Comparison of ENCODE assay signal across 25 mouse cellular contexts in the genomic region with DNA sequence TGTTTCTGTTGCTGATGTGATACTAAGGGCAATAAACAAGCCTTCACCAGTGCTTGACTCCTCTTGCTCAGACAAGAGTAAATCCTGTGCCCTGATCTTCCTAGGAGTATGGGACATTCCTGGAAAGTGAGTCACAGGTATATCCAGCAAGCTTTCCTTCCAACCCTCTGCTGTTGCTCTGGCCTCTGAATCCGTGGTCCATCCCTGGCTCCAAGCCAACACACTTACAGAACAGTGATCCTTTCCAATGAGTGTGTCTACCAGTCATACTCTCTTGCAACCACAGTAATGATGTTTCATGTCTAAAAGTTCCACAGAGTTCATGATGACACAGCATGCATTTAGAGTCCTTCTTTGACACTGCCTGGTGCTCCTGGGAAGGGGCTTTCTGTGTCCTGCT.
DNase-seq lines count a peak whose midpoint lies in the region; ATAC-seq and TF ChIP-seq lines count a peak whose summit lies in the region.
"Had no signal": no experiment of that assay in that cellular context is flagged by ENCODE, and none has a peak within 500 bp of the region (broad histone marks: within the 10 kb centered on the region; RNA-seq: fewer than 3 reads in every experiment).

No protein-coding gene starts in this region.

- no peak for TF ChIP-seq CTCF in lung, embryonic 14.5 days (IDR thresholded peaks at IDR 0.05; ENCODE audit: low read depth)
- TF ChIP-seq CTCF in Patski (IDR thresholded peaks at IDR 0.05), result no peak

- no peak overlapping the region for H3K4me2 ChIP-seq in lung, embryonic 14.5 days
- H3K4me2 ChIP-seq: embryonic facial prominence, embryonic 12.5 days; forebrain, embryonic 12.5 days had no signal

- WGBS in lung, embryonic 14.5 days, result 15% methylated on average over 1 of the region's 1 CpGs

- no peak overlapping the region for H3K9ac ChIP-seq in lung, embryonic 14.5 days
- H3K9ac ChIP-seq: embryonic facial prominence, embryonic 12.5 days; forebrain, embryonic 12.5 days had no signal

- H3K4me1 ChIP-seq in lung, embryonic 14.5 days (ENCODE audit: insufficient read depth), result no peaks in the 10 kb centered on the region
- H3K4me1 ChIP-seq: embryonic facial prominence, embryonic 10.5 days; forebrain, embryonic 12.5 days had no signal

- H3K27ac ChIP-seq in lung, embryonic 14.5 days (ENCODE audit: low read depth), result no peak overlapping the region
- H3K27ac ChIP-seq: embryonic facial prominence, embryonic 10.5 days; embryonic facial prominence, embryonic 12.5 days; forebrain, embryonic 12.5 days had no signal

- no peak for ATAC-seq in lung, embryonic 14.5 days (ENCODE audit: insufficient read depth)
- peak; percentile 67 for ATAC-seq in Patski
- ATAC-seq: CD4-positive, CD25-positive, alpha-beta regulatory T cell, adult 4 months; forebrain, embryonic 14.5 days; forebrain, embryonic 16.5 days had no signal

- DNase-seq in lung, embryonic 14.5 days, result peak; percentile 9
- DNase-seq in lung, postnatal 14 days, result no peak
- DNase-seq in Muller cell, postnatal 12 days (ENCODE audit: inconsistent ontology term), result peak; percentile 80
- peak; percentile 77 for DNase-seq in Patski (ENCODE audit: low read depth, low spot score)
- peak; percentile 10 for DNase-seq in fibroblast of lung, adult 2 months (ENCODE audit: low read depth)
- DNase-seq in gastrocnemius, postnatal 10 days, result no peak
- no peak for DNase-seq in liver
- DNase-seq in spleen, postnatal 4 days (ENCODE audit: low spot score in 2 of 2), result no peak
- DNase-seq: adrenal gland, adult 2 months; adrenal gland, postnatal 10 days; adrenal gland, postnatal 25 days; B cell, adult 2 months; cerebellum, adult 11-12 months; cerebellum, adult 2 months; cerebellum, adult 9-10 months; cerebellum, postnatal 10 days had no signal

- CTCF ChIA-PET in Patski (lab: Charles Lee), result no interaction called here

- no peaks in the 10 kb centered on the region for H3K27me3 ChIP-seq in lung, embryonic 14.5 days (ENCODE audit: insufficient read depth, low read length)
- no peaks in the 10 kb centered on the region for H3K27me3 ChIP-seq in Patski
- H3K27me3 ChIP-seq: CH12.LX; embryonic facial prominence, embryonic 12.5 days; forebrain, embryonic 12.5 days had no signal

- no peaks in the 10 kb centered on the region for H3K9me3 ChIP-seq in lung, embryonic 14.5 days (ENCODE audit: low read depth, low read length)
- H3K9me3 ChIP-seq: embryonic facial prominence, embryonic 10.5 days; forebrain, embryonic 12.5 days; G1E had no signal

- in situ Hi-C loops in Patski (cut with MboI; ENCODE audit: low pct_unique_long_range_greater_than_20kb), result no loop called here

- no peaks in the 10 kb centered on the region for H3K36me3 ChIP-seq in lung, embryonic 14.5 days (ENCODE audit: insufficient read depth)
- H3K36me3 ChIP-seq: embryonic facial prominence, embryonic 10.5 days; embryonic facial prominence, embryonic 12.5 days; forebrain, embryonic 12.5 days; G1E had no signal

- POLR2A ChIA-PET in Patski (lab: Charles Lee), result no interaction called here

- no peak overlapping the region for H3K4me3 ChIP-seq in lung, embryonic 14.5 days (ENCODE audit: low read depth, low read length)
- H3K4me3 ChIP-seq: embryonic facial prominence, embryonic 10.5 days; embryonic facial prominence, embryonic 12.5 days; erythroblast, embryonic 14.5 days; forebrain, embryonic 12.5 days had no signal

Comparison
In these comparisons a context has a peak if more than half of its experiments do, and no peak if none do; other contexts are left out.
1. DNase-seq: peak in lung, embryonic 14.5 days (single experiment), Muller cell, postnatal 12 days (single experiment), Patski (single experiment) and fibroblast of lung, adult 2 months (single experiment); none in lung, postnatal 14 days (single experiment), gastrocnemius, postnatal 10 days (single experiment), liver (single experiment) and spleen, postnatal 4 days (0 of 2).